Mouse (Mus musculus): ENCODE measurements around the gene Emc7. TPM values are rescaled to one million over a fixed set of nuclear protein-coding genes. Genes with fewer than 3 reads are reported as not detected.

Gene Emc7
- total RNA-seq, 1 experiment: 16.5 TPM

- Histone ChIP-seq H3K9ac (ENCODE audit: insufficient read depth, low read depth, low read length, poor library complexity, severe bottlenecking) (no peak overlapping the region), H3K36me3 (ENCODE audit: control insufficient read depth, insufficient read depth, low read length, poor library complexity, severe bottlenecking) (no peaks in the 10 kb centered on the region), H3K4me1 (ENCODE audit: control insufficient read depth in 2 of 2, insufficient read depth in 2 of 2, low read length in 2 of 2, poor library complexity in 1 of 2) (no peaks in the 10 kb centered on the region), H3K9me3 (ENCODE audit: control insufficient read depth, insufficient read depth, low read depth, low read length) (no peaks in the 10 kb centered on the region), H3K4me3 (ENCODE audit: insufficient read depth in 1 of 2, low read depth in 1 of 2, low read length in 2 of 2, poor library complexity in 1 of 2, severe bottlenecking in 1 of 2) (no peak overlapping the region), H3K27ac (ENCODE audit: insufficient read depth, low read depth, low read length, poor library complexity, severe bottlenecking) (no peak overlapping the region)
- TF ChIP-seq MAFK (IDR thresholded peaks at IDR 0.05; ENCODE audit: insufficient read depth, low read depth, low read length): no peak
- TF ChIP-seq CHD2 (IDR thresholded peaks at IDR 0.05; ENCODE audit: low read depth, low read length): no peak
- no peak for TF ChIP-seq ZC3H11A (IDR thresholded peaks at IDR 0.05; ENCODE audit: borderline replicate concordance, low read depth, low read length)
- TF ChIP-seq HCFC1 (IDR thresholded peaks at IDR 0.05; ENCODE audit: borderline replicate concordance, insufficient read depth, low read length): no peak
- TF ChIP-seq ZNF384 (IDR thresholded peaks at IDR 0.05; ENCODE audit: low read depth, low read length): no peak
- no peak for DNase-seq (ENCODE audit: low read depth, low spot score)
- in situ Hi-C loops (cut with MboI; ENCODE audit: low sequenced_read_pairs in 2 of 2, unreplicated experiment in 2 of 2): no loop called here
Measured at GRCm38 (mm10) chr2:112481564-112481963, 26.8 kb downstream of the Emc7 start.

GRCm38 (mm10) chr2:112482533-112483333, 27.9 kb downstream of the Emc7 start:
- no peak for DNase-seq (ENCODE audit: low read depth, low spot score)
- TF ChIP-seq ZNF384 (IDR thresholded peaks at IDR 0.05; ENCODE audit: low read depth, low read length) (no peak), ZC3H11A (IDR thresholded peaks at IDR 0.05; ENCODE audit: borderline replicate concordance, low read depth, low read length) (no peak), MAFK (IDR thresholded peaks at IDR 0.05; ENCODE audit: insufficient read depth, low read depth, low read length) (no peak), CHD2 (IDR thresholded peaks at IDR 0.05; ENCODE audit: low read depth, low read length) (no peak), HCFC1 (IDR thresholded peaks at IDR 0.05; ENCODE audit: borderline replicate concordance, insufficient read depth, low read length) (no peak)
- no peaks in the 10 kb centered on the region for H3K4me1 ChIP-seq (ENCODE audit: control insufficient read depth in 2 of 2, insufficient read depth in 2 of 2, low read length in 2 of 2, poor library complexity in 1 of 2)
- no peak overlapping the region for H3K27ac ChIP-seq (ENCODE audit: insufficient read depth, low read depth, low read length, poor library complexity, severe bottlenecking)
- H3K9ac ChIP-seq (ENCODE audit: insufficient read depth, low read depth, low read length, poor library complexity, severe bottlenecking): no peak overlapping the region
- in situ Hi-C loops (cut with MboI; ENCODE audit: low sequenced_read_pairs in 2 of 2, unreplicated experiment in 2 of 2): no loop called here
- H3K36me3 ChIP-seq (ENCODE audit: control insufficient read depth, insufficient read depth, low read length, poor library complexity, severe bottlenecking): no peaks in the 10 kb centered on the region
- H3K4me3 ChIP-seq (ENCODE audit: insufficient read depth in 1 of 2, low read depth in 1 of 2, low read length in 2 of 2, poor library complexity in 1 of 2, severe bottlenecking in 1 of 2): no peak overlapping the region
- H3K9me3 ChIP-seq (ENCODE audit: control insufficient read depth, insufficient read depth, low read depth, low read length): no peaks in the 10 kb centered on the region

- no peak overlapping the region for H3K4me3 ChIP-seq (ENCODE audit: insufficient read depth in 1 of 2, low read depth in 1 of 2, low read length in 2 of 2, poor library complexity in 1 of 2, severe bottlenecking in 1 of 2)
- no peaks in the 10 kb centered on the region for H3K4me1 ChIP-seq (ENCODE audit: control insufficient read depth in 2 of 2, insufficient read depth in 2 of 2, low read length in 2 of 2, poor library complexity in 1 of 2)
- DNase-seq (ENCODE audit: low read depth, low spot score): no peak
- no peaks in the 10 kb centered on the region for H3K36me3 ChIP-seq (ENCODE audit: control insufficient read depth, insufficient read depth, low read length, poor library complexity, severe bottlenecking)
- in situ Hi-C loops (cut with MboI; ENCODE audit: low sequenced_read_pairs in 2 of 2, unreplicated experiment in 2 of 2): no loop called here
- TF ChIP-seq ZC3H11A (IDR thresholded peaks at IDR 0.05; ENCODE audit: borderline replicate concordance, low read depth, low read length): no peak
- no peak for TF ChIP-seq ZNF384 (IDR thresholded peaks at IDR 0.05; ENCODE audit: low read depth, low read length)
- no peak for TF ChIP-seq CHD2 (IDR thresholded peaks at IDR 0.05; ENCODE audit: low read depth, low read length)
- TF ChIP-seq MAFK (IDR thresholded peaks at IDR 0.05; ENCODE audit: insufficient read depth, low read depth, low read length): no peak
- no peak for TF ChIP-seq HCFC1 (IDR thresholded peaks at IDR 0.05; ENCODE audit: borderline replicate concordance, insufficient read depth, low read length)
- no peak overlapping the region for H3K27ac ChIP-seq (ENCODE audit: insufficient read depth, low read depth, low read length, poor library complexity, severe bottlenecking)
- H3K9ac ChIP-seq (ENCODE audit: insufficient read depth, low read depth, low read length, poor library complexity, severe bottlenecking): no peak overlapping the region
- H3K9me3 ChIP-seq (ENCODE audit: control insufficient read depth, insufficient read depth, low read depth, low read length): no peaks in the 10 kb centered on the region
Measured at GRCm38 (mm10) chr2:112483334-112483651, 28.5 kb downstream of the Emc7 start.

- H3K4me1 ChIP-seq (ENCODE audit: control insufficient read depth in 2 of 2, insufficient read depth in 2 of 2, low read length in 2 of 2, poor library complexity in 1 of 2): no peaks in the 10 kb centered on the region
- in situ Hi-C loops (cut with MboI; ENCODE audit: low sequenced_read_pairs in 2 of 2, unreplicated experiment in 2 of 2): no loop called here
- no peak overlapping the region for H3K9ac ChIP-seq (ENCODE audit: insufficient read depth, low read depth, low read length, poor library complexity, severe bottlenecking)
- no peak for TF ChIP-seq ZC3H11A (IDR thresholded peaks at IDR 0.05; ENCODE audit: borderline replicate concordance, low read depth, low read length)
- TF ChIP-seq MAFK (IDR thresholded peaks at IDR 0.05; ENCODE audit: insufficient read depth, low read depth, low read length): peak; percentile 69
- DNase-seq (ENCODE audit: low read depth, low spot score): no peak
- no peaks in the 10 kb centered on the region for H3K36me3 ChIP-seq (ENCODE audit: control insufficient read depth, insufficient read depth, low read length, poor library complexity, severe bottlenecking)
- H3K27ac ChIP-seq (ENCODE audit: insufficient read depth, low read depth, low read length, poor library complexity, severe bottlenecking): no peak overlapping the region
- no peaks in the 10 kb centered on the region for H3K9me3 ChIP-seq (ENCODE audit: control insufficient read depth, insufficient read depth, low read depth, low read length)
- no peak overlapping the region for H3K4me3 ChIP-seq (ENCODE audit: insufficient read depth in 1 of 2, low read depth in 1 of 2, low read length in 2 of 2, poor library complexity in 1 of 2, severe bottlenecking in 1 of 2)
Measured at GRCm38 (mm10) chr2:112484886-112485285, 30.1 kb downstream of the Emc7 start.
